Mouse (Mus musculus): ENCODE results near the gene Nfib. TPM values are rescaled to one million over a fixed set of nuclear protein-coding genes. Genes with fewer than 3 reads are reported as not detected.

Gene Nfib
- total and polyA plus RNA-seq, 3 experiments, result not detected

DNA sequence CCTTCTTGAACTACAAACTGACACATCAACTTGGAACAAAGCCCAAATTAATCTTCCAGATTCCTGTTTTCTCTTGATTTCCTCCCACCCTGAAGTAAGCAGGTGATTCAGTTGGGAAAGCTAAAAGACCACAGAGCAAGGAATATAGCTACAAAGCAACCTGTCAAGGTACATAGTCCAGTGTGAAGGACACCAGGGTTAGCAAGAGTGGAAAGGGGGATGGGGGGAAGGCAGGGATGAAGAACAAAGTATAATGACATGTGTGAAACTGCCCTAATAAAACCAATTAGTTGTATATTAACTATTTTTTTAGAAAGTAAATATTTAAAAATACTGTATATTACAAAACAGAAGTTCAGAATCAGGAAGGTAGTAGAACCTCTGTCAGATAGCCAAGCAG is 325.0 kb downstream of the Nfib start:
- H3K9me3 ChIP-seq (replicated peaks; ENCODE audit: insufficient read depth, low read length), result no peaks in the 10 kb centered on the region
- no peak overlapping the region for H3K4me3 ChIP-seq (ENCODE audit: control insufficient read depth in 1 of 2, insufficient read depth in 1 of 2, low read depth in 2 of 2, low read length in 2 of 2)
- TF ChIP-seq BHLHE40 (IDR thresholded peaks at IDR 0.05; ENCODE audit: borderline replicate concordance, low read depth, low read length), result no peak
- TF ChIP-seq UBTF (IDR thresholded peaks at IDR 0.05; ENCODE audit: borderline replicate concordance, insufficient read depth, low read depth, low read length), result no peak
- no peak for TF ChIP-seq POLR2AphosphoS5 (IDR thresholded peaks at IDR 0.05; ENCODE audit: borderline replicate concordance, low read depth, low read length)
- no peak for TF ChIP-seq ZKSCAN1 (IDR thresholded peaks at IDR 0.05; ENCODE audit: low read depth, low read length)
- no peak for TF ChIP-seq MYC (IDR thresholded peaks at IDR 0.05; ENCODE audit: low read depth, low read length)
- no peak for TF ChIP-seq CHD1 (IDR thresholded peaks at IDR 0.05; ENCODE audit: low read depth, low read length)
- H3K79me2 ChIP-seq (ENCODE audit: control insufficient read depth, insufficient read depth, low read length, poor library complexity), result no peaks in the 10 kb centered on the region
- no peak for DNase-seq (ENCODE audit: low read depth, low spot score)
- no peaks in the 10 kb centered on the region for H3K36me3 ChIP-seq (ENCODE audit: control insufficient read depth in 1 of 2, insufficient read depth in 2 of 2, low read length in 2 of 2)
- no peaks in the 10 kb centered on the region for H3K4me1 ChIP-seq (ENCODE audit: control insufficient read depth in 1 of 2, insufficient read depth in 2 of 2, low read length in 2 of 2)
- no peaks in the 10 kb centered on the region for H3K27me3 ChIP-seq (ENCODE audit: control insufficient read depth in 1 of 2, insufficient read depth in 2 of 2, low read length in 2 of 2)
- no peak overlapping the region for H3K9ac ChIP-seq (ENCODE audit: control insufficient read depth, low read depth, low read length, poor library complexity, severe bottlenecking)
- H3K27ac ChIP-seq (ENCODE audit: control insufficient read depth, low read depth, low read length), result no peak overlapping the region

- Histone ChIP-seq H3K9ac (ENCODE audit: control insufficient read depth, low read depth, low read length, poor library complexity, severe bottlenecking) (no peak overlapping the region), H3K27me3 (ENCODE audit: control insufficient read depth in 1 of 2, insufficient read depth in 2 of 2, low read length in 2 of 2) (no peaks in the 10 kb centered on the region), H3K79me2 (ENCODE audit: control insufficient read depth, insufficient read depth, low read length, poor library complexity) (no peaks in the 10 kb centered on the region), H3K27ac (ENCODE audit: control insufficient read depth, low read depth, low read length) (no peak overlapping the region), H3K9me3 (replicated peaks; ENCODE audit: insufficient read depth, low read length) (no peaks in the 10 kb centered on the region), H3K36me3 (ENCODE audit: control insufficient read depth in 1 of 2, insufficient read depth in 2 of 2, low read length in 2 of 2) (no peaks in the 10 kb centered on the region), H3K4me1 (ENCODE audit: control insufficient read depth in 1 of 2, insufficient read depth in 2 of 2, low read length in 2 of 2) (no peaks in the 10 kb centered on the region), H3K4me3 (ENCODE audit: control insufficient read depth in 1 of 2, insufficient read depth in 1 of 2, low read depth in 2 of 2, low read length in 2 of 2) (no peak overlapping the region)
- no peak for TF ChIP-seq MAZ (IDR thresholded peaks at IDR 0.05; ENCODE audit: low read depth, low read length)
- no peak for TF ChIP-seq MEF2A (IDR thresholded peaks at IDR 0.05; ENCODE audit: extremely low read depth, insufficient replicate concordance, low read depth, low read length, poor library complexity, severe bottlenecking)
- TF ChIP-seq SMC3 (IDR thresholded peaks at IDR 0.05; ENCODE audit: low read depth, low read length), result no peak
- no peak for TF ChIP-seq JUND (IDR thresholded peaks at IDR 0.05; ENCODE audit: low read depth, low read length)
- no peak for TF ChIP-seq KAT2A (conservative IDR thresholded peaks at IDR 0.05; ENCODE audit: low read depth, low read length)
- TF ChIP-seq MYC (IDR thresholded peaks at IDR 0.05; ENCODE audit: low read depth, low read length), result no peak
- TF ChIP-seq GATA1 (IDR thresholded peaks at IDR 0.05; ENCODE audit: low read depth, low read length), result no peak
- TF ChIP-seq POLR2A (IDR thresholded peaks at IDR 0.05; ENCODE audit: control insufficient read depth in 1 of 2, insufficient read depth in 1 of 2, low read depth in 1 of 2, low read length in 2 of 2, poor library complexity in 1 of 2), result no peak
- TF ChIP-seq ZC3H11A (IDR thresholded peaks at IDR 0.05; ENCODE audit: low read depth, low read length), result no peak
- no peak for TF ChIP-seq TCF12 (IDR thresholded peaks at IDR 0.05; ENCODE audit: low read depth, low read length)
- no peak for TF ChIP-seq USF1 (IDR thresholded peaks at IDR 0.05; ENCODE audit: low read depth, low read length)
- no peak for TF ChIP-seq TAL1 (IDR thresholded peaks at IDR 0.05; ENCODE audit: low read length)
- TF ChIP-seq POLR2AphosphoS5 (IDR thresholded peaks at IDR 0.05; ENCODE audit: borderline replicate concordance, low read depth, low read length), result no peak
- no peak for TF ChIP-seq MYB (IDR thresholded peaks at IDR 0.05; ENCODE audit: low read depth, low read length)
- TF ChIP-seq CHD1 (IDR thresholded peaks at IDR 0.05; ENCODE audit: low read depth, low read length), result no peak
- DNase-seq (ENCODE audit: low read depth, low spot score), result no peak
Measured at GRCm38 (mm10) chr4:82378050-82378449, 327.5 kb downstream of the Nfib start.
